Comparison of ENCODE assay signal across 21 mouse cellular contexts in the genomic region with DNA sequence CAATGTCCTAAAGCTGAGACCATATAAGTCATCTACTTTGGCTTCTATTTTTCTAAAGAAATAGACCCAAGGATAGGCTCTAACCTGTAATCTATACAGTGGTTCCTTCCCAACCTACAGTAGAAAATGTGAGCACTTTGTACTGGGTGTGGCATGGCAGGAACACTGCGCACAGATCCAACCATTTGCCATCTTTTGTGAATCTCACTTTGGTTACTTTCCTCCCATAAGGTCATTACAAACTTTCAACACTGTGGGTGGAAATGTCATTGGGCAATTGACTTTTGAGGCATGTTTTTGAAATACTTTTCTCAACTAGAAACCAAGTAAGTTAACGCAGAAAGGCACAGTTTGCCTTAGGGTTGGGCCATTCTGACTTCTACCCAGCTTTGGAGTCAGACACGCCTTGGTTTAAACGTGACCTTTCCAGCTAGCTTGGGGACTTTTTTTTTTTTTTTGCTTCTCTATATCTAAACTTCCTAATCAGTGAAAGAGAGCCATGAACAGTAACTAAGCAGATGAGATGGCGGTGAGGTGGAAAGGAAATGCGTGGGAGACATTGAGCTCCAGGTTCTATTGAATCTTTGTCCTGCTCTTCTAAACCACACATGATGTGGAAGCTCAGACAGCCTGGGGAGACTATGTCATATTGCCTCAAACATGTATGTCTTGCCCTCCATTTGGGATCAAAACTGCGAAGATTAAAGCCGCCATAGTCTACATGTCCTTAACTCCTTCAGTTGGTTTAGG. TPM values are rescaled to one million over a fixed set of nuclear protein-coding genes. Genes with fewer than 3 reads are reported as not detected.
DNase-seq lines count a peak whose midpoint lies in the region; ATAC-seq and TF ChIP-seq lines count a peak whose summit lies in the region.
"Had no signal": no experiment of that assay in that cellular context is flagged by ENCODE, and none has a peak within 500 bp of the region (broad histone marks: within the 10 kb centered on the region; RNA-seq: fewer than 3 reads in every experiment).

No protein-coding gene starts in this region.

- H3K4me3 ChIP-seq in gastrocnemius, adult 2 months = peak overlapping the region; percentile 57
- H3K4me3 ChIP-seq in liver, embryonic 15.5 days (replicated peaks) = peak overlapping the region; percentile 28
- no peak overlapping the region for H3K4me3 ChIP-seq in left cerebral cortex, adult 2 months
- H3K4me3 ChIP-seq: embryonic facial prominence, embryonic 12.5 days; hindbrain, embryonic 15.5 days; layer of hippocampus, adult 2 months had no signal

- no peaks in the 10 kb centered on the region for H3K9me3 ChIP-seq in liver, embryonic 15.5 days (replicated peaks)
- H3K9me3 ChIP-seq: embryonic facial prominence, embryonic 12.5 days; hindbrain, embryonic 15.5 days had no signal

- H3K9ac ChIP-seq in liver, embryonic 15.5 days = no peak overlapping the region
- H3K9ac ChIP-seq: embryonic facial prominence, embryonic 12.5 days; hindbrain, embryonic 15.5 days had no signal

- no peaks in the 10 kb centered on the region for H3K27me3 ChIP-seq in liver, embryonic 15.5 days
- H3K27me3 ChIP-seq: embryonic facial prominence, embryonic 12.5 days; hindbrain, embryonic 15.5 days had no signal

- H3K4me2 ChIP-seq in liver, embryonic 15.5 days = peak overlapping the region; percentile 27; the same call in 1 of the 2 replicates
- H3K4me2 ChIP-seq: embryonic facial prominence, embryonic 12.5 days; heart, embryonic 11.5 days; hindbrain, embryonic 15.5 days had no signal

- H3K4me1 ChIP-seq in liver, embryonic 15.5 days (replicated peaks) = peaks cover 3% of the 10 kb centered on the region; the same call in 1 of the 2 replicates
- H3K4me1 ChIP-seq: embryonic facial prominence, embryonic 12.5 days; hindbrain, embryonic 15.5 days had no signal

- ATAC-seq in liver, embryonic 15.5 days (ENCODE audit: insufficient read depth) = no peak
- ATAC-seq: midbrain, embryonic 16.5 days had no signal

- intact Hi-C loops in gastrocnemius, adult 2 months (cut with DNase I) = no loop called here
- intact Hi-C loops in gastrocnemius, postnatal 14 days (cut with DNase I; ENCODE audit: low total_unique reads) = no loop called here
- intact Hi-C loops in left cerebral cortex, adult 2 months (cut with DNase I) = no loop called here

- 65% methylated on average over 8 of the region's 8 CpGs for WGBS in liver, embryonic 15.5 days (ENCODE audit: insufficient replicate concordance)

- no peak for DNase-seq in gastrocnemius, adult 2 months
- DNase-seq in gastrocnemius, postnatal 14 days = no peak
- DNase-seq in thymus, postnatal 0 days (ENCODE audit: low spot score) = peak; percentile 28
- no peak for DNase-seq in thymus, postnatal 25 days
- DNase-seq in layer of hippocampus, adult 18-20 months (ENCODE audit: low spot score in 2 of 2) = no peak
- DNase-seq in left cerebral cortex, adult 2 months (ENCODE audit: extremely low spot score in 1 of 2, low spot score in 2 of 2) = no peak
- DNase-seq in cerebellum, adult 11 months = no peak
- DNase-seq: cerebellum, postnatal 25 days; retina, postnatal 1 day had no signal

- no peak for TF ChIP-seq CTCF in gastrocnemius, adult 2 months (IDR thresholded peaks at IDR 0.05)
- no peak for TF ChIP-seq CTCF in left cerebral cortex, adult 2 months (IDR thresholded peaks at IDR 0.05)

- no peaks in the 10 kb centered on the region for H3K36me3 ChIP-seq in liver, embryonic 15.5 days (replicated peaks)
- H3K36me3 ChIP-seq: embryonic facial prominence, embryonic 12.5 days; hindbrain, embryonic 15.5 days had no signal

- no peak overlapping the region for H3K27ac ChIP-seq in gastrocnemius, adult 2 months
- no peak overlapping the region; the same call in 1 of the 2 replicates for H3K27ac ChIP-seq in liver, embryonic 15.5 days (replicated peaks)
- no peak overlapping the region for H3K27ac ChIP-seq in left cerebral cortex, adult 2 months
- H3K27ac ChIP-seq: embryonic facial prominence, embryonic 12.5 days; hindbrain, embryonic 15.5 days had no signal

RNA-seq across cellular contexts. Expression of a gene that starts 1.8 kb away (rescaled TPM):
- 1 to 10 TPM in 1 of 2 experiments, under 1 TPM in 1; 0.36 to 1.6 TPM for total RNA-seq in gastrocnemius, adult 2 months (2021)
- 1 to 10 TPM; 1.2 to 1.5 TPM for total RNA-seq in gastrocnemius, postnatal 14 days (2021)
- 134 and 135 TPM in 2 replicates for polyA plus RNA-seq in thymus, postnatal 0 days (2015; fragmentation: Nextera tagmentation; extraction: Ambion mirVana)
- 8.1 and 10.0 TPM in 2 replicates for polyA plus RNA-seq in liver, embryonic 15.5 days (2015; fragmentation: Nextera tagmentation; extraction: Ambion mirVana)
- 1 to 10 TPM; 2.9 to 3.7 TPM for total RNA-seq in layer of hippocampus, adult 18-20 months (2021)
- 1 to 10 TPM; 3.5 to 3.8 TPM for total RNA-seq in left cerebral cortex, adult 2 months (2021)

RNA-seq across cellular contexts. Expression of a gene that starts 49.8 kb away (rescaled TPM):
- total RNA-seq in gastrocnemius, adult 2 months (2021) = not detected
- not detected for total RNA-seq in gastrocnemius, postnatal 14 days (2021)
- 0.35 and 1.0 TPM in 2 replicates for polyA plus RNA-seq in thymus, postnatal 0 days (2015; fragmentation: Nextera tagmentation; extraction: Ambion mirVana)
- polyA plus RNA-seq in liver, embryonic 15.5 days (2015; fragmentation: Nextera tagmentation; extraction: Ambion mirVana) = not detected in 2 replicates
- total RNA-seq in layer of hippocampus, adult 18-20 months (2021) = not detected
- not detected for total RNA-seq in left cerebral cortex, adult 2 months (2021)
- total RNA-seq: ES-E14; gastrocnemius, adult 18-20 months; layer of hippocampus, adult 2 months; left cerebral cortex, postnatal 25 days had no signal
- polyA plus RNA-seq: embryonic facial prominence, embryonic 12.5 days; forebrain, embryonic 11.5 days; heart, embryonic 11.5 days; kidney, embryonic 14.5 days; lung, embryonic 16.5 days; midbrain, embryonic 16.5 days had no signal

RNA-seq across cellular contexts. Expression of a gene that starts 55.6 kb away (rescaled TPM):
- total RNA-seq in gastrocnemius, adult 2 months (2021) = not detected
- total RNA-seq in gastrocnemius, postnatal 14 days (2021) = under 1 TPM in 1 of 2 experiments, not detected in 1; 0.20 TPM
- 0.14 and 0.22 TPM in 2 replicates for polyA plus RNA-seq in thymus, postnatal 0 days (2015; fragmentation: Nextera tagmentation; extraction: Ambion mirVana)
- 0.16 and 0.51 TPM in 2 replicates for polyA plus RNA-seq in liver, embryonic 15.5 days (2015; fragmentation: Nextera tagmentation; extraction: Ambion mirVana)
- total RNA-seq in layer of hippocampus, adult 18-20 months (2021) = 10 to 100 TPM; 20.3 to 24.2 TPM
- 10 to 100 TPM; 28.1 TPM for total RNA-seq in left cerebral cortex, adult 2 months (2021)

Comparison
In these comparisons a context has a peak if more than half of its experiments do, and no peak if none do; other contexts are left out.
1. RNA of a gene that starts 55.6 kb away (total RNA-seq): 28.1 TPM in left cerebral cortex, adult 2 months and 20.3 to 24.2 TPM in layer of hippocampus, adult 18-20 months; 0.20 TPM in gastrocnemius, postnatal 14 days and not detected in gastrocnemius, adult 2 months; every median in the first group is over 10 times any median in the second.